Mouse (Mus musculus): ENCODE results near the gene Ninj1.

Gene Ninj1

GRCm38 (mm10) chr13:49187288-49188218 lies at the start of gene Ninj1:
Ninj1 (plus strand) TSS chr13:49187485.
- peak; percentile 82 for DNase-seq (ENCODE audit: low spot score)

- no peak for DNase-seq (ENCODE audit: low spot score)
Observed at GRCm38 (mm10) chr13:49140567-49140966, 46.7 kb upstream of the Ninj1 start.

- DNase-seq (ENCODE audit: low spot score) = no peak
Observed at GRCm38 (mm10) chr13:49142396-49142795, 44.9 kb upstream of the Ninj1 start.

- no peak for DNase-seq (ENCODE audit: low spot score)
Observed at GRCm38 (mm10) chr13:49143323-49143722, 44.0 kb upstream of the Ninj1 start.

GRCm38 (mm10) chr13:49144451-49144850 lies 42.8 kb upstream of the Ninj1 start:
- no peak for DNase-seq (ENCODE audit: low spot score)

- DNase-seq (ENCODE audit: low spot score) = no peak
Observed at GRCm38 (mm10) chr13:49145396-49145795, 41.9 kb upstream of the Ninj1 start.

- DNase-seq (ENCODE audit: low spot score) = no peak
Observed at GRCm38 (mm10) chr13:49146040-49146697, 41.1 kb upstream of the Ninj1 start.

GRCm38 (mm10) chr13:49146698-49147006 lies 40.6 kb upstream of the Ninj1 start:
- DNase-seq (ENCODE audit: low spot score) = no peak

- DNase-seq (ENCODE audit: low spot score) = no peak
Observed at GRCm38 (mm10) chr13:49147007-49147857, 40.1 kb upstream of the Ninj1 start.

- peak; percentile 50 for DNase-seq (ENCODE audit: low spot score)
Observed at GRCm38 (mm10) chr13:49147858-49148226, 39.4 kb upstream of the Ninj1 start, which contains the start of gene Wnk2. Wnk2 (minus strand) TSS chr13:49148014.

- DNase-seq (ENCODE audit: low spot score) = no peak
Observed at GRCm38 (mm10) chr13:49148687-49149086, 38.6 kb upstream of the Ninj1 start.

- DNase-seq (ENCODE audit: low spot score) = no peak
Observed at GRCm38 (mm10) chr13:49154028-49154427, 33.3 kb upstream of the Ninj1 start.

- DNase-seq (ENCODE audit: low spot score) = no peak
Observed at GRCm38 (mm10) chr13:49154621-49155020, 32.7 kb upstream of the Ninj1 start.

GRCm38 (mm10) chr13:49156645-49157044 lies 30.6 kb upstream of the Ninj1 start:
- no peak for DNase-seq (ENCODE audit: low spot score)

GRCm38 (mm10) chr13:49158040-49158713 lies 29.1 kb upstream of the Ninj1 start:
- DNase-seq (ENCODE audit: low spot score) = no peak

GRCm38 (mm10) chr13:49161236-49161635 lies 26.0 kb upstream of the Ninj1 start:
- DNase-seq (ENCODE audit: low spot score) = no peak

- no peak for DNase-seq (ENCODE audit: low spot score)
Observed at GRCm38 (mm10) chr13:49162722-49163121, 24.6 kb upstream of the Ninj1 start.

GRCm38 (mm10) chr13:49163645-49164044 lies 23.6 kb upstream of the Ninj1 start:
- DNase-seq (ENCODE audit: low spot score) = no peak

GRCm38 (mm10) chr13:49167081-49167480 lies 20.2 kb upstream of the Ninj1 start:
- DNase-seq (ENCODE audit: low spot score) = no peak

GRCm38 (mm10) chr13:49169448-49170207 lies 17.7 kb upstream of the Ninj1 start:
- DNase-seq (ENCODE audit: low spot score) = peak; percentile 96

GRCm38 (mm10) chr13:49170623-49171022 lies 16.7 kb upstream of the Ninj1 start:
- no peak for DNase-seq (ENCODE audit: low spot score)

All from ovary, postnatal 14 days (tissue).